8 mouse cellular contexts compared by ENCODE assay signal in genomic region chr2:18587746-18588231, GRCm38 (mm10).
DNase-seq lines count a peak whose midpoint lies in the region; ATAC-seq and TF ChIP-seq lines count a peak whose summit lies in the region.

No protein-coding gene starts in this region.

- peak overlapping the region; percentile 88 for H3K4me3 ChIP-seq in testis, adult 2 months (ENCODE audit: control insufficient read depth, low read depth, low read length)
- H3K4me3 ChIP-seq in embryonic facial prominence, embryonic 10.5 days = peak overlapping the region; percentile 67
- H3K4me3 ChIP-seq in hindbrain, embryonic 12.5 days = peak overlapping the region; percentile 57
- H3K4me3 ChIP-seq in liver, embryonic 12.5 days = peak overlapping the region; percentile 63

- peaks cover 2% of the 10 kb centered on the region; the same call in 1 of the 2 replicates for H3K4me1 ChIP-seq in testis, adult 2 months (ENCODE audit: control insufficient read depth, insufficient read depth, low read length)
- peaks cover 6% of the 10 kb centered on the region; the same call in 1 of the 2 replicates for H3K4me1 ChIP-seq in embryonic facial prominence, embryonic 10.5 days
- H3K4me1 ChIP-seq in hindbrain, embryonic 12.5 days = 0 out of 2 replicates have a peak, but pooled peaks cover 4% of the 10 kb centered on the region
- H3K4me1 ChIP-seq in liver, embryonic 12.5 days = peaks cover 14% of the 10 kb centered on the region

- under 1% methylated on average over 16 of the region's 16 CpGs for WGBS in embryonic facial prominence, embryonic 10.5 days
- WGBS in hindbrain, embryonic 12.5 days = under 1% methylated on average over 16 of the region's 16 CpGs
- under 1% methylated on average over 16 of the region's 16 CpGs for WGBS in liver, embryonic 12.5 days (ENCODE audit: insufficient replicate concordance)

- peak overlapping the region; percentile 63 for H3K4me2 ChIP-seq in hindbrain, embryonic 12.5 days (replicated peaks)
- peak overlapping the region; percentile 72 for H3K4me2 ChIP-seq in liver, embryonic 12.5 days

- TF ChIP-seq POLR2A in testis, adult 2 months (IDR thresholded peaks at IDR 0.05; ENCODE audit: control insufficient read depth, low read depth, low read length) = no peak

- no peak for TF ChIP-seq CTCF in testis, adult 2 months (IDR thresholded peaks at IDR 0.05; ENCODE audit: control insufficient read depth, insufficient read depth, insufficient replicate concordance, low read depth, low read length)

- H3K36me3 ChIP-seq in testis, adult 2 months (ENCODE audit: control insufficient read depth, insufficient read depth, low read length) = no peaks in the 10 kb centered on the region
- H3K36me3 ChIP-seq in embryonic facial prominence, embryonic 10.5 days (replicated peaks) = no peaks in the 10 kb centered on the region
- no peaks in the 10 kb centered on the region for H3K36me3 ChIP-seq in hindbrain, embryonic 12.5 days
- H3K36me3 ChIP-seq in liver, embryonic 12.5 days = no peaks in the 10 kb centered on the region

- no peak for DNase-seq in testis, postnatal 10 days (ENCODE audit: low spot score)
- peak; percentile 55 for DNase-seq in embryonic facial prominence, embryonic 10.5 days (ENCODE audit: low spot score)
- DNase-seq in retina, embryonic 14.5 days (ENCODE audit: low spot score) = peak; percentile 64
- DNase-seq in urinary bladder, postnatal 36 days (ENCODE audit: low spot score in 2 of 2) = no peak
- DNase-seq in gastrocnemius, adult 18-20 months (ENCODE audit: low spot score) = no peak

- H3K27me3 ChIP-seq in testis, adult 2 months (ENCODE audit: control insufficient read depth, insufficient read depth, low read length) = no peaks in the 10 kb centered on the region
- peaks cover 16% of the 10 kb centered on the region for H3K27me3 ChIP-seq in embryonic facial prominence, embryonic 10.5 days (replicated peaks; ENCODE audit: low read depth, poor library complexity, severe bottlenecking)
- H3K27me3 ChIP-seq in hindbrain, embryonic 12.5 days = peaks cover 10% of the 10 kb centered on the region; the same call in 1 of the 2 replicates
- H3K27me3 ChIP-seq in liver, embryonic 12.5 days (replicated peaks) = no peaks in the 10 kb centered on the region

- peak overlapping the region; percentile 58; the same call in 1 of the 2 replicates for H3K27ac ChIP-seq in testis, adult 2 months (ENCODE audit: control insufficient read depth, insufficient read depth, low read depth, low read length)
- H3K27ac ChIP-seq in embryonic facial prominence, embryonic 10.5 days (replicated peaks) = peak overlapping the region; percentile 20
- peak overlapping the region; percentile 73 for H3K27ac ChIP-seq in hindbrain, embryonic 12.5 days
- H3K27ac ChIP-seq in liver, embryonic 12.5 days = peak overlapping the region; percentile 45; the same call in 1 of the 2 replicates

- no peak; the same call in 1 of the 2 replicates for ATAC-seq in hindbrain, embryonic 12.5 days (ENCODE audit: low FRiP score)
- ATAC-seq in liver, embryonic 12.5 days = 0 out of 2 replicates have a peak, but pooled peaks have one; percentile 21

- peak overlapping the region; percentile 58 for H3K9ac ChIP-seq in hindbrain, embryonic 12.5 days
- peak overlapping the region; percentile 70 for H3K9ac ChIP-seq in liver, embryonic 12.5 days

- H3K9me3 ChIP-seq in embryonic facial prominence, embryonic 10.5 days = no peaks in the 10 kb centered on the region
- no peaks in the 10 kb centered on the region for H3K9me3 ChIP-seq in hindbrain, embryonic 12.5 days (replicated peaks)
- no peaks in the 10 kb centered on the region for H3K9me3 ChIP-seq in liver, embryonic 12.5 days (replicated peaks)

Comparison
In these comparisons a context has a peak if more than half of its experiments do, and no peak if none do; other contexts are left out.
1. H3K27ac ChIP-seq: peak in every context shown above with its lines; median percentile 73 in hindbrain, embryonic 12.5 days; 58 in testis, adult 2 months; 45 in liver, embryonic 12.5 days; 20 in embryonic facial prominence, embryonic 10.5 days.
2. DNase-seq: peak in embryonic facial prominence, embryonic 10.5 days (single experiment) and retina, embryonic 14.5 days (single experiment); none in testis, postnatal 10 days (single experiment), urinary bladder, postnatal 36 days (0 of 2) and gastrocnemius, adult 18-20 months (single experiment).
3. Peak in every context shown above with its lines, with median percentiles within 50 percentile points of each other: H3K4me3 ChIP-seq.